Mouse (Mus musculus) urinary bladder, postnatal 14 days (tissue): ENCODE results near the gene Prcd.
A peak's percentile ranks its signal among the peaks of the same experiment; 100 is the strongest.
"Not testable (repeated sequence)": the region's sequence is repeated elsewhere in the genome, so short reads cannot be mapped to it uniquely, and the experiment has no call there.

Experiments used
- DNase-seq: peaks from one replicate; pipeline ENCODE4 v3.0.0; 2021; ENCODE audit warnings: low spot score

Gene Prcd

GRCm38 (mm10) chr11:116669787-116670365 is 16.5 kb downstream of the Prcd start:
- no peak for DNase-seq

- DNase-seq = no peak
Observed at GRCm38 (mm10) chr11:116670386-116670785, 17.1 kb downstream of the Prcd start.

GRCm38 (mm10) chr11:116671112-116671844 is 17.9 kb downstream of the Prcd start:
- DNase-seq = peak; percentile 98

GRCm38 (mm10) chr11:116671845-116672434 is 18.6 kb downstream of the Prcd start:
- DNase-seq = no peak

GRCm38 (mm10) chr11:116672595-116672994 is 19.3 kb downstream of the Prcd start:
- no peak for DNase-seq

- DNase-seq = no peak
Observed at GRCm38 (mm10) chr11:116673410-116673809, 20.1 kb downstream of the Prcd start.

GRCm38 (mm10) chr11:116674616-116675379 is 21.5 kb downstream of the Prcd start:
- DNase-seq = peak; percentile 56

- not testable (repeated sequence) for DNase-seq
Observed at GRCm38 (mm10) chr11:116675429-116675828, 22.1 kb downstream of the Prcd start.

GRCm38 (mm10) chr11:116676175-116676976 is 23.0 kb downstream of the Prcd start:
- DNase-seq = no peak

GRCm38 (mm10) chr11:116677711-116678441 is 24.5 kb downstream of the Prcd start:
- DNase-seq = no peak

- no peak for DNase-seq
Observed at GRCm38 (mm10) chr11:116679148-116679547, 25.8 kb downstream of the Prcd start.

GRCm38 (mm10) chr11:116680321-116681091 is 27.2 kb downstream of the Prcd start:
- no peak for DNase-seq

GRCm38 (mm10) chr11:116681147-116681546 is 27.8 kb downstream of the Prcd start:
- no peak for DNase-seq

GRCm38 (mm10) chr11:116682501-116683144 is 29.3 kb downstream of the Prcd start:
- no peak for DNase-seq

- DNase-seq = no peak
Observed at GRCm38 (mm10) chr11:116683777-116684176, 30.4 kb downstream of the Prcd start.

- no peak for DNase-seq
Observed at GRCm38 (mm10) chr11:116685729-116686128, 32.4 kb downstream of the Prcd start.

- no peak for DNase-seq
Observed at GRCm38 (mm10) chr11:116687897-116688296, 34.6 kb downstream of the Prcd start.

GRCm38 (mm10) chr11:116689622-116690021 is 36.3 kb downstream of the Prcd start:
- DNase-seq = no peak

- no peak for DNase-seq
Observed at GRCm38 (mm10) chr11:116690701-116691575, 37.6 kb downstream of the Prcd start.
